Mouse (Mus musculus): Measurements from ENCODE around the gene Dusp9.

- TF ChIP-seq ZC3H11A (IDR thresholded peaks at IDR 0.05; ENCODE audit: low read depth, low read length) (no peak), CTCF (IDR thresholded peaks at IDR 0.05 in 2 of 3, conservative IDR thresholded peaks at IDR 0.05 in 1 of 3; ENCODE audit: control insufficient read depth in 1 of 3, insufficient read depth in 1 of 3, low read depth in 2 of 3, low read length in 3 of 3, poor library complexity in 1 of 3, severe bottlenecking in 1 of 3) (no peak), MEF2A (IDR thresholded peaks at IDR 0.05; ENCODE audit: extremely low read depth, insufficient replicate concordance, low read depth, low read length, poor library complexity, severe bottlenecking) (no peak), HCFC1 (IDR thresholded peaks at IDR 0.05; ENCODE audit: low read depth, low read length) (no peak), POLR2A (IDR thresholded peaks at IDR 0.05; ENCODE audit: control insufficient read depth in 1 of 2, insufficient read depth in 1 of 2, low read depth in 1 of 2, low read length in 2 of 2, poor library complexity in 1 of 2) (no peak), CHD1 (IDR thresholded peaks at IDR 0.05; ENCODE audit: low read depth, low read length) (no peak), JUND (IDR thresholded peaks at IDR 0.05; ENCODE audit: low read depth, low read length) (no peak), E2F4 (IDR thresholded peaks at IDR 0.05; ENCODE audit: borderline replicate concordance, low read depth, low read length) (no peak), ETS1 (IDR thresholded peaks at IDR 0.05; ENCODE audit: low read depth, low read length) (no peak), GATA1 (IDR thresholded peaks at IDR 0.05; ENCODE audit: low read depth, low read length) (no peak), MAZ (IDR thresholded peaks at IDR 0.05; ENCODE audit: low read depth, low read length) (no peak), UBTF (IDR thresholded peaks at IDR 0.05; ENCODE audit: borderline replicate concordance, insufficient read depth, low read depth, low read length) (no peak)
Measured at GRCm38 (mm10) chrX:73635425-73635824, 3.8 kb upstream of the Dusp9 start.
